Mouse (Mus musculus) heart, postnatal 25 days (tissue): ENCODE data around the gene Gpr68. TPM values are rescaled to one million over a fixed set of nuclear protein-coding genes. Genes with fewer than 3 reads are reported as not detected.

Source experiments
- DNase-seq: peaks from one replicate; pipeline ENCODE4 v3.0.0; 2022; ENCODE audit warnings: low spot score
- intact Hi-C: fragments of 180-260 bp; cut with DNase I; formaldehyde crosslinking; loops from one replicate; pipeline ENCODE4 v1.15.1; 2025
- total RNA-seq, 2 experiments: library from RNA; stranded (reverse); gene quantifications; 2 replicates each; pipeline ENCODE4 v1.2.3; 2021

The Gpr68 gene
- total RNA-seq, 2 experiments from 2014 or later: 0.23 to 0.92 TPM

DNA sequence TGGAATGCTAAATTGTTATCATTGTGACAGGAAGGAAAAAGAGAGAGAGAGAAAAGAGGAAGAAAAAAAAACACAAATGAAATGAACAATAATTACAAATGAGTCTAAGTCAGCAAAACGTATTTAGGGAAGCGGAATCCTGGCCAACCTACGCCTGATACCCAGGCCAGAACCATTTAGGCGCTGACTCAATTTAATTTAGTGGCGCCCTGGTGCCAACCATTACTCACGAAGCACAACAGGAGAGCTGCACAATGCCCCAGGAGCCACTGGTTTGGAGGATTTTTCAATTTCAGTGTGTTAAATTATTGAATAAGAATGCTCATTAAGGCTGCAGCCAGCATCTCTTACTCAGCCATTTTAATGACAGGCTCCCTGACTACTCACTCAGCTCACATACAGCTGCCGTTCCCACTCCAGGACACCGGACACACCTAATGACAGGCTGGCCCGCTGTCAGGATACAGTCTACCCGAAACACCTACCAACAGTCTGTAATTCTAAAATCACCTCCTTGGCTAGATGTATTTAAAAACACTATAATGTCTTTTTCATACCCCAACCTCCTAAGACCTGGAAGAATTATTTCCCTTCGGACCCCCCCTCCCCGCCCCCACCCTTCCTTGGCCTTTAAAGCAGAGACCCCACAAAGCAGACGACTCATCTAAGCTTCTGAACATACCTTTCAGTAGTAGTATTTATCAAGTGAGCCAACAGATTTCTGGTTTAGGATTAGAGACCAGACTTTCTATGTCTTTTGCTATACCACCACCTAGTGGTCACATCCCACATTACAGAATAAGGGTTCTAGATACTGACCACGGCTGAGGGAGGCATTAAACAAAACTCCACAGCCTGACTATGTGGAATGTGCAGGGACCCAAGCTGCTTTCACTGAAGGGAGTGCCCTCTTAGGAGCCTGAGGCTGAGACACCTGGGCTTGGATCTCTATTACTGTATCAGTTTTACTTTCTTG lies 17.9 kb upstream of the Gpr68 start:
- DNase-seq: no peak
- intact Hi-C loops: loop anchor here (1.0 to 5.0 kb wide), 2 partner anchors 77 to 349 kb away; no protein-coding TSS in a partner anchor

GRCm38 (mm10) chr12:100924646-100925339 lies 16.8 kb upstream of the Gpr68 start:
- intact Hi-C loops: loop anchor here (5.0 kb wide), 1 partner anchor 347 kb away; no protein-coding TSS in a partner anchor
- DNase-seq: no peak

GRCm38 (mm10) chr12:100910731-100911130 lies 2.7 kb upstream of the Gpr68 start:
- intact Hi-C loops: no loop called here
- DNase-seq: no peak

DNA sequence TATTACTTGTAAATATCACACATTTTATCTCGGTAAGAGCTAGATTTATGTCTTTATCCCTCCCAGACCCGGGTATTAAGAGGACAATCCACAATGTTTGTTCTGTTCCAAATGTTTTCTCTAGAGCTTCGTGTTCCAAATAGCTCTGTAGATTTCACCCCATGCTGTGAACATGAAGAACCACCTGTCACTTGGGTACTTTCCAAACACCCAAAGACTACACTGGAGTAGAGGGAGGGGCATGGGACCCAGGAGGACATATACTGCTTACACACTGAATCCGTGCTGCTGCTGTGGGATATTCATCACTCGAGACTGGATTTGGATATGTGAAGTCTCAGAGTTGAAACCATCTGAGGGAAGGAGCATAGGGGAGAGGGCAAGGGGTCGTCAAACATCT lies 1.8 kb upstream of the Gpr68 start:
- no peak for DNase-seq
- intact Hi-C loops: no loop called here

DNA sequence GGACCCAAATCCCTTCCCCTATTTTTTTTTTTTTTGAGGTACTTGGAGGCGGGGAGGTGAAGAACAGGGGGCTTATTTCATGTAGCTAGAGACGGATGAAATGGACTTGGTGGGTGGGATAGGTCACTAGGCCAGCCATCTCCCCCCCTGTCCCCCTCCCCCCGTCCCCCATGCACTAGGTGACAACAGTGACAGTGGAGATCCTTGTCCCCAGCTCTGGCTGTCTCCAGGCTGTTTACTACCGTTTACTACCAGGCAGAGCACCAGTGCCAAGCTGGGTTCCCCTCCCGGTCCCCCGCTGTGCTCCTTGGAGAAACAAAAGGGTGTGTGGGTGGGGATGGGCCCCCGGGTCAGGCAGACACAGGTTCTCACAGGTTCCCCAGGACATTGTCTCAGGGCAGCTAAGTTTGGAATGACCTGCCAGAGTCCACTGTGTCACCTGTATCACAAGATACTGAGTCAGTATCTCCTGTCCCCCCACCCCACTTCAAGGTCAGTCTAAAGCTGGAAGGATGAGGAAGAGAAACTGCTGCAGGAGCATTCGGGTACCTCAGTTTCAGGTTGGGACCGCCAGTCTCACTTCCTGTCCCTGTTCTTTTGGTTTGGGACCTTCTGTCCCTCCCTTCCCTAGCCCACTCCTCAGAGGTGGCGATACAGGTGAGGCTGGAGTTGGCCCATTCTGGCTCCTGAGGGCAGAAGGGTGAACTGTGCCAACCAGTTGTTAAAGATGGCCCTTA lies 468 bp upstream of the Gpr68 start:
- intact Hi-C loops: no loop called here
- DNase-seq: no peak

- intact Hi-C loops: no loop called here
- DNase-seq: no peak
Observed at GRCm38 (mm10) chr12:100906861-100907260, 1.1 kb downstream of the Gpr68 start.

GRCm38 (mm10) chr12:100903761-100904160 lies 4.2 kb downstream of the Gpr68 start:
- no peak for DNase-seq
- intact Hi-C loops: no loop called here

DNA sequence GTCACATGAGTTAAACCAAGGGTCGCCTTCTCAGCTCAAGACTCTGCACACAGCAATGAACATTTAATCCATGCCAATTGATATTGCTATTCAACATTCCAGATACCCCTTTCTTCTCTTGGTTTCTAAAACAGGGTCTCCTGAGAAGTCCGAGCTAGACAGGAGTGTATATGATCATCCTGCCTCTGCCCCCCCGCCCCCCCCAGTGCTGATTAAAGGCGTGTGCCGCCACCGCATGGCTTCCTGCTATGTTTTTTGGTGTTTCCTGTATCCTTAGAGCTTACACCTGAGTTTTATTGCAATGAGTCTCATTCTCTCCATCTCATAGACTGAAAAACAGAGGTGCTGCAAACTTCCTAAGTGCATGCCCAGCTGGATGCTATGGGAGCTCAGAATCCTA lies 6.6 kb downstream of the Gpr68 start:
- intact Hi-C loops: no loop called here
- DNase-seq: no peak

GRCm38 (mm10) chr12:100900901-100901300 lies 7.1 kb downstream of the Gpr68 start:
- no peak for DNase-seq
- intact Hi-C loops: no loop called here

- intact Hi-C loops: no loop called here
- DNase-seq: no peak
Observed at GRCm38 (mm10) chr12:100899111-100899640, 8.8 kb downstream of the Gpr68 start.

DNA sequence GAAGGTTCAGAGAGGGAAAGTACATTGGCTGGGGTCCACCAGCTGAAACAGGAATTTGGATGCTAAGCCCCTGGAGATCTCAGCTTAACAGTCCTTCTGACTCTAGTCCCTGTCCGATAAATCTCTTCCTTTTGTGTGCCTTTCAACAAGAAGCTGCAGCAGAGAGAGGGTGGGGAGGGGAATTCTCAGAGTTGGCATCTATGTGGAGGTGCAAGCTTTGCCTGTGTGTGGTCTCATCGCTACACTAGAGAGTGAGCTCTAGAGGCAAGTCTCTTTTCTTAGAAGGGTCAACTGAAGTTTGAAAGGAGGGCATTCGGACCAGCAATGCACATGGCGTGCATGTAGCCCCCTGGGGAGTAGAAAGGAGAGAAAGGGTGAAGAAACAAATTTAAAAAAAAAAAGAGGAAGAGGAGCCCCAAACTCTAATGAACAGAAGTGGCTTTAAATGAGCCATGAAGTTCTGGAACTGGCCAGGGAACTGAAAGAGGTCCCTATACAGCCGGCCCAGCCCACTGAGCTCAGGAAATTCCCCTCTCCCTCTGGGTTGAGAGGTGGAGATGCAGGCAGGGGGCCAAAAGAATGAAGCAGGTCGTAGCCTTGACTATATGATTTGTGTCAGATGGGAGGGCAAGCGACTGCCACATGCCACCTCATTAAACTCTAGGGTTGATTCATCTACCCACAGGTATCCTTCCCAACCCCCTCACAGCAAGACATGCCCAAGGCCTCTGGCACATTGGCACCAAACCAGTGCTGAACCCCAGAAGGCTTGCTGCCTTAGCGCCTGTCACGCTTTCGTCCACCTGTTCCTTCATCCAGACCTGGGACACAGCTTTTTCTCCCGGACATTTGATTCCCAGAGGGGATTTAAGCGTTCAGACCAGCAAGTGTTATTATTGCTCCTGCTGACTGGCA lies 10.0 kb downstream of the Gpr68 start:
- intact Hi-C loops: no loop called here
- DNase-seq: no peak

DNA sequence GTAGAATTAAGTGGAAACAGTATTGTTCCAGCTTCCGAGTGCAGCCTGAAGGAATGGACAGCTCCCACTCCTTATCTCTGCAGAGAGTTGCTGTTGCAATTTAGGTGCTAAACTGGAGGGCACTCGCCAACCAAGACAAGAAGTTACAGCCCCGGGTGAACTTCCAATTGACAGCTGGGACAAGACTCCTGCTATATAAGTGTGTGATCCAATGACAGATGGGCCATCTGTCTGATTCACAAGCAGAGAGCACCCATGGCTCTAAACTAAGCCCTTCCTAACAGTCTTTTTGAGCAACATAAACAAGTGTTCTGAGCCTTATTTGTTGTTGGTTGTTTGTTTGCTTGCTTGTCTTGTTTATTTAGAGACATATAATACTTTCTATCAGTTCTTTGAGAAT lies 11.3 kb downstream of the Gpr68 start:
- no peak for DNase-seq
- intact Hi-C loops: no loop called here

DNA sequence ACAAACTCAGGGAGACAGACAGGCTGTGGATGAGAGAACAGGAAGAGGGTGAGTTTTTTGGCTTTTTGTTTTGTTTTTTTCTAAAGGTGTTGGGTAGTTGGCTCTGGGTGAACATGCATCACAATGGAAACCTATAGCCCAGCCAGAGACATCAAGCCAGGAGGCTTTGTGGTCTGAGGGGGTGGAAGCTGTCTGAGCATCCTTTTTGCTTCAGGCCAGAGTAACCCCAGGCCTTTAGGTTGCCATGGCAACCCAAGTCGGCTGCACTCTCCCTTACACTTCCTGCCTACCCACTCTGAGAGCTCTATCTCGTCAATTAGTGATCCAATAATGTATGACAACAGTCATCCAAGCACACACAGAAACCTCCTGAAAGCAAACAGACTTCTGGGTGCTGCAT lies 12.5 kb downstream of the Gpr68 start:
- DNase-seq: no peak
- intact Hi-C loops: no loop called here

GRCm38 (mm10) chr12:100890548-100890947 lies 17.4 kb downstream of the Gpr68 start:
- intact Hi-C loops: no loop called here
- no peak for DNase-seq

- intact Hi-C loops: no loop called here
- no peak for DNase-seq
Observed at GRCm38 (mm10) chr12:100887801-100888258, 20.2 kb downstream of the Gpr68 start.

- intact Hi-C loops: no loop called here
- DNase-seq: no peak
Observed at GRCm38 (mm10) chr12:100886877-100887276, 21.1 kb downstream of the Gpr68 start.

- intact Hi-C loops: no loop called here
- no peak for DNase-seq
Observed at GRCm38 (mm10) chr12:100885585-100885984, 22.4 kb downstream of the Gpr68 start.

- DNase-seq: no peak
- intact Hi-C loops: no loop called here
Observed at GRCm38 (mm10) chr12:100883168-100883567, 24.8 kb downstream of the Gpr68 start.

GRCm38 (mm10) chr12:100878556-100878955 lies 29.4 kb downstream of the Gpr68 start:
- no peak for DNase-seq
- intact Hi-C loops: no loop called here
